Mouse (Mus musculus) stomach, embryonic 14.5 days (tissue): Measurements from ENCODE around the gene Pdxdc1. TPM values are rescaled to one million over a fixed set of nuclear protein-coding genes. Genes with fewer than 3 reads are reported as not detected.
"Not testable (repeated sequence)": the region's sequence is repeated elsewhere in the genome, so short reads cannot be mapped to it uniquely, and the experiment has no call there.

Source experiments
- ATAC-seq: fragments of 200-750 bp; cut with Nextera tagmentation; 2 replicates; pipeline ENCODE4 v1.8.0; 2017; ENCODE audit warnings: low read depth, moderate TSS enrichment; ENCODE audit not compliant: insufficient number of reproducible peaks, insufficient read depth, low FRiP score
- H3K27ac ChIP-seq: fragments of 300-500 bp; sonication (generic); 2 replicates; pipeline ENCODE4 v1.5.1; 2014; ENCODE audit warnings: mild to moderate bottlenecking, low read length, moderate library complexity, mixed read lengths
- H3K27me3 ChIP-seq: fragments of 300-500 bp; sonication (generic); 2 replicates; pipeline ENCODE4 v1.6.1; 2014; ENCODE audit warnings: low read length, control low read depth, mixed read lengths; ENCODE audit not compliant: control insufficient read depth, insufficient read depth
- H3K36me3 ChIP-seq: fragments of 300-500 bp; sonication (generic); 2 replicates; pipeline ENCODE4 v1.6.1; 2014; ENCODE audit warnings: mild to moderate bottlenecking, control low read depth, low read length, moderate library complexity, mixed read lengths; ENCODE audit not compliant: control insufficient read depth, insufficient read depth
- H3K4me1 ChIP-seq: fragments of 300-500 bp; sonication (generic); 2 replicates; pipeline ENCODE4 v1.6.1; 2014; ENCODE audit warnings: low read length, control low read depth, mixed read lengths; ENCODE audit not compliant: control insufficient read depth, insufficient read depth
- H3K4me2 ChIP-seq: fragments of 300-500 bp; sonication (generic); replicated peaks from 2 replicates; pipeline ENCODE4 v1.6.1; 2014; ENCODE audit warnings: low read depth, low read length, control low read depth
- H3K4me3 ChIP-seq: fragments of 300-500 bp; sonication (generic); 2 replicates; pipeline ENCODE4 v1.5.1; 2014; ENCODE audit warnings: low read depth, low read length, control low read depth
- H3K9ac ChIP-seq: fragments of 300-500 bp; sonication (generic); replicated peaks from 2 replicates; pipeline ENCODE4 v1.6.1; 2014; ENCODE audit warnings: low read depth, mild to moderate bottlenecking, control low read depth, low read length, moderate library complexity, mixed read lengths
- H3K9me3 ChIP-seq: fragments of 300-500 bp; sonication (generic); 2 replicates; pipeline ENCODE4 v1.6.1; 2016; ENCODE audit warnings: low read depth, low read length, control low read depth; ENCODE audit not compliant: control insufficient read depth
- WGBS: fragments of 180-500 bp; shearing (Covaris S2); extraction: QIAGEN DNeasy Blood & Tissue Kit; methylation state at CpG from one replicate; pipeline ENCODE4 v1.1.7; 2014; 5-methylcytosine and 5-hydroxymethylcytosine counted together
- polyA plus RNA-seq: library from polyadenylated mRNA; unstranded; fragments of >200 nt; fragmentation: Nextera tagmentation; extraction: Ambion mirVana; gene quantifications from 2 replicates; pipeline ENCODE4 v1.2.1, GENCODE M21; 2014

The Pdxdc1 gene
- polyA plus RNA-seq, 1 experiment from 2014 or later, result 103 TPM

GRCm38 (mm10) chr16:13867910-13868514 is 34.9 kb downstream of the Pdxdc1 start:
- Histone ChIP-seq H3K4me3 (no peak overlapping the region), H3K9me3 (no peaks in the 10 kb centered on the region), H3K27ac (no peak overlapping the region), H3K9ac (no peak overlapping the region), H3K4me1 (no peaks in the 10 kb centered on the region), H3K36me3 (peaks cover 26% of the 10 kb centered on the region), H3K4me2 (no peak overlapping the region), H3K27me3 (no peaks in the 10 kb centered on the region)
- ATAC-seq, result no peak
- 30% methylated on average over 42 of the region's 42 CpGs for WGBS

GRCm38 (mm10) chr16:13867406-13867805 is 35.5 kb downstream of the Pdxdc1 start:
- not testable (repeated sequence) for H3K9ac ChIP-seq, H3K4me1 ChIP-seq, H3K27ac ChIP-seq, H3K27me3 ChIP-seq, H3K9me3 ChIP-seq, ATAC-seq, H3K4me3 ChIP-seq, H3K4me2 ChIP-seq
- WGBS, result 55% methylated on average over 5 of the region's 5 CpGs
- H3K36me3 ChIP-seq, result peaks cover 26% of the 10 kb centered on the region

- H3K9ac ChIP-seq, result no peak overlapping the region
- H3K4me2 ChIP-seq, result no peak overlapping the region
- WGBS, result 71% methylated on average over 5 of the region's 5 CpGs
- H3K9me3 ChIP-seq, result no peaks in the 10 kb centered on the region
- no peak for ATAC-seq
- no peaks in the 10 kb centered on the region for H3K4me1 ChIP-seq
- peaks cover 21% of the 10 kb centered on the region for H3K36me3 ChIP-seq
- H3K27ac ChIP-seq, result no peak overlapping the region
- no peaks in the 10 kb centered on the region for H3K27me3 ChIP-seq
- H3K4me3 ChIP-seq, result no peak overlapping the region
Measured at GRCm38 (mm10) chr16:13866616-13867015, 36.3 kb downstream of the Pdxdc1 start.

GRCm38 (mm10) chr16:13866076-13866475 is 36.9 kb downstream of the Pdxdc1 start:
- no peak overlapping the region for H3K27ac ChIP-seq

GRCm38 (mm10) chr16:13853886-13854285 is 49.0 kb downstream of the Pdxdc1 start:
- H3K9me3 ChIP-seq, result no peaks in the 10 kb centered on the region
- no peak overlapping the region for H3K9ac ChIP-seq
- no peak overlapping the region for H3K27ac ChIP-seq
- H3K36me3 ChIP-seq, result peaks cover 43% of the 10 kb centered on the region
- H3K4me1 ChIP-seq, result no peaks in the 10 kb centered on the region
- 98% methylated on average over 4 of the region's 4 CpGs for WGBS
- H3K4me3 ChIP-seq, result no peak overlapping the region
- no peaks in the 10 kb centered on the region for H3K27me3 ChIP-seq
- no peak overlapping the region for H3K4me2 ChIP-seq
- no peak for ATAC-seq

More at GRCm38 (mm10) chr16:13866076-13866475, 36.9 kb downstream of the Pdxdc1 start:
- Histone ChIP-seq H3K4me2 (no peak overlapping the region), H3K27me3 (no peaks in the 10 kb centered on the region), H3K4me3 (no peak overlapping the region), H3K4me1 (no peaks in the 10 kb centered on the region), H3K9me3 (no peaks in the 10 kb centered on the region), H3K9ac (no peak overlapping the region), H3K36me3 (peaks cover 21% of the 10 kb centered on the region)
- ATAC-seq, result no peak
- 50% methylated on average over 4 of the region's 4 CpGs for WGBS

- no peaks in the 10 kb centered on the region for H3K27me3 ChIP-seq
- 97% methylated on average over 4 of the region's 4 CpGs for WGBS
- H3K9ac ChIP-seq, result no peak overlapping the region
- no peak overlapping the region for H3K27ac ChIP-seq
- no peak overlapping the region for H3K4me3 ChIP-seq
- ATAC-seq, result no peak
- H3K4me2 ChIP-seq, result no peak overlapping the region
- peaks cover 38% of the 10 kb centered on the region for H3K36me3 ChIP-seq
- H3K4me1 ChIP-seq, result no peaks in the 10 kb centered on the region
- H3K9me3 ChIP-seq, result no peaks in the 10 kb centered on the region
Measured at GRCm38 (mm10) chr16:13851446-13851845, 51.5 kb downstream of the Pdxdc1 start.

- no peaks in the 10 kb centered on the region for H3K27me3 ChIP-seq
- WGBS, result 70% methylated on average over 2 of the region's 2 CpGs
- peaks cover 47% of the 10 kb centered on the region for H3K36me3 ChIP-seq
- no peak overlapping the region for H3K9ac ChIP-seq
- H3K4me3 ChIP-seq, result no peak overlapping the region
- no peak overlapping the region for H3K27ac ChIP-seq
- no peak overlapping the region for H3K4me2 ChIP-seq
- no peaks in the 10 kb centered on the region for H3K4me1 ChIP-seq
- ATAC-seq, result no peak
- H3K9me3 ChIP-seq, result no peaks in the 10 kb centered on the region
Measured at GRCm38 (mm10) chr16:13848310-13848709, 54.6 kb downstream of the Pdxdc1 start.

- no peak for ATAC-seq
- Histone ChIP-seq H3K36me3 (peaks cover 43% of the 10 kb centered on the region), H3K27ac (no peak overlapping the region), H3K27me3 (no peaks in the 10 kb centered on the region), H3K9ac (no peak overlapping the region), H3K4me1 (no peaks in the 10 kb centered on the region), H3K4me2 (no peak overlapping the region), H3K9me3 (no peaks in the 10 kb centered on the region), H3K4me3 (no peak overlapping the region)
- WGBS, result 100% methylated on average over 1 of the region's 1 CpGs
Measured at GRCm38 (mm10) chr16:13846675-13847074, 56.3 kb downstream of the Pdxdc1 start.

GRCm38 (mm10) chr16:13845031-13845430 is 57.9 kb downstream of the Pdxdc1 start:
- Histone ChIP-seq H3K4me2 (no peak overlapping the region), H3K9ac (no peak overlapping the region), H3K4me1 (no peaks in the 10 kb centered on the region), H3K9me3 (no peaks in the 10 kb centered on the region), H3K36me3 (peaks cover 51% of the 10 kb centered on the region), H3K27me3 (no peaks in the 10 kb centered on the region), H3K27ac (no peak overlapping the region), H3K4me3 (no peak overlapping the region)
- WGBS, result 95% methylated on average over 5 of the region's 5 CpGs
- no peak for ATAC-seq
